Mouse (Mus musculus) CD4-positive helper T cell, adult 2 months (primary cell): ENCODE measurements around the gene Gal3st2c.
"Not testable (repeated sequence)": the region's sequence is repeated elsewhere in the genome, so short reads cannot be mapped to it uniquely, and the experiment has no call there.

Experiments
- DNase-seq: peaks from one replicate; pipeline ENCODE4 v3.0.0-alpha.2; 2012; ENCODE audit warnings: low read depth, missing footprints, low spot score

Gal3st2c gene

GRCm38 (mm10) chr1:93990209-93990608 is at the start of gene Gal3st2c:
Gal3st2c (plus strand) TSS chr1:93990509.
- DNase-seq, result not testable (repeated sequence)

GRCm38 (mm10) chr1:93949087-93949486 is 41.2 kb upstream of the Gal3st2c start:
- DNase-seq, result not testable (repeated sequence)

GRCm38 (mm10) chr1:93966489-93966888 is 23.8 kb upstream of the Gal3st2c start:
- not testable (repeated sequence) for DNase-seq

GRCm38 (mm10) chr1:93970380-93970779 is 19.9 kb upstream of the Gal3st2c start:
- not testable (repeated sequence) for DNase-seq

GRCm38 (mm10) chr1:93970797-93971196 is 19.5 kb upstream of the Gal3st2c start:
- DNase-seq, result not testable (repeated sequence)

- not testable (repeated sequence) for DNase-seq
Measured at GRCm38 (mm10) chr1:93975764-93976163, 14.5 kb upstream of the Gal3st2c start.

- not testable (repeated sequence) for DNase-seq
Measured at GRCm38 (mm10) chr1:93978287-93978686, 12.0 kb upstream of the Gal3st2c start.

GRCm38 (mm10) chr1:93980932-93981331 is 9.4 kb upstream of the Gal3st2c start:
- DNase-seq, result not testable (repeated sequence)

GRCm38 (mm10) chr1:93986167-93986566 is 4.1 kb upstream of the Gal3st2c start:
- DNase-seq, result no peak

- no peak for DNase-seq
Measured at GRCm38 (mm10) chr1:93988786-93989185, 1.5 kb upstream of the Gal3st2c start.

GRCm38 (mm10) chr1:93991068-93991467 is 759 bp downstream of the Gal3st2c start:
- DNase-seq, result not testable (repeated sequence)

GRCm38 (mm10) chr1:93991491-93991890 is 1.2 kb downstream of the Gal3st2c start:
- not testable (repeated sequence) for DNase-seq

GRCm38 (mm10) chr1:94001023-94001422 is 10.7 kb downstream of the Gal3st2c start:
- DNase-seq, result no peak

- DNase-seq, result not testable (repeated sequence)
Measured at GRCm38 (mm10) chr1:94005954-94006506, 15.7 kb downstream of the Gal3st2c start.

GRCm38 (mm10) chr1:94008826-94009225 is 18.5 kb downstream of the Gal3st2c start:
- DNase-seq, result not testable (repeated sequence)

- peak; percentile 33 for DNase-seq
Measured at GRCm38 (mm10) chr1:94011643-94012042, 21.3 kb downstream of the Gal3st2c start.

GRCm38 (mm10) chr1:94020151-94020550 is 29.8 kb downstream of the Gal3st2c start, which contains the start of gene Neu4:
Neu4 (plus strand) TSS chr1:94020451.
- no peak for DNase-seq

- DNase-seq, result no peak
Measured at GRCm38 (mm10) chr1:94027506-94028108, 37.3 kb downstream of the Gal3st2c start.

- DNase-seq, result no peak
Measured at GRCm38 (mm10) chr1:94028741-94029140, 38.4 kb downstream of the Gal3st2c start.

GRCm38 (mm10) chr1:94033075-94033602 is 42.8 kb downstream of the Gal3st2c start:
- DNase-seq, result no peak

- DNase-seq, result peak; percentile 96
Measured at GRCm38 (mm10) chr1:94034984-94035743, 44.9 kb downstream of the Gal3st2c start.

GRCm38 (mm10) chr1:94040391-94040790 is 50.1 kb downstream of the Gal3st2c start:
- no peak for DNase-seq
